Mouse (Mus musculus) urinary bladder, adult 18-20 months (tissue): Measurements from ENCODE around the gene Gm45208.

Experiments used
- DNase-seq, 2 experiments: peaks; one replicate each; pipeline ENCODE4 v3.0.0; 2022; ENCODE audit warnings: low spot score in 2 of 2, mixed read lengths in 2 of 2

Gene Gm45208

GRCm38 (mm10) chrX:7772766-7773165, 50.7 kb downstream of the Gm45208 start:
- no peak for DNase-seq

- no peak for DNase-seq
These were observed 53.6 kb downstream of the Gm45208 start for GRCm38 (mm10) chrX:7775501-7776205.

GRCm38 (mm10) chrX:7776329-7777082, 54.5 kb downstream of the Gm45208 start:
- no peak for DNase-seq

GRCm38 (mm10) chrX:7778450-7779244, 56.6 kb downstream of the Gm45208 start:
- no peak for DNase-seq

GRCm38 (mm10) chrX:7779294-7779693, 57.2 kb downstream of the Gm45208 start:
- no peak for DNase-seq
